Mouse (Mus musculus) neural tube, embryonic 11.5 days (tissue): ENCODE results near the gene Ankrd13d. TPM values are rescaled to one million over a fixed set of nuclear protein-coding genes. Genes with fewer than 3 reads are reported as not detected.

Experiments
- ATAC-seq: fragments of 200-750 bp; cut with Nextera tagmentation; 2 replicates; pipeline ENCODE4 v1.8.0; 2017; ENCODE audit warnings: moderate number of reproducible peaks, mild to moderate bottlenecking, moderate TSS enrichment, moderate library complexity; ENCODE audit not compliant: insufficient read depth, low FRiP score, low TSS enrichment
- DNase-seq: peaks from one replicate; pipeline ENCODE4 v3.0.0-alpha.2; 2015; ENCODE audit warnings: low spot score
- H3K27ac ChIP-seq: fragments of 300-500 bp; sonication (generic); 2 replicates; pipeline ENCODE4 v1.5.1; 2014; ENCODE audit warnings: low read depth, mild to moderate bottlenecking, low read length
- H3K27me3 ChIP-seq: fragments of 300-500 bp; sonication (generic); 2 replicates; pipeline ENCODE4 v1.6.1; 2014; ENCODE audit warnings: mild to moderate bottlenecking, low read length, mixed read lengths; ENCODE audit not compliant: control insufficient read depth, insufficient read depth
- H3K36me3 ChIP-seq: fragments of 300-500 bp; sonication (generic); 2 replicates; pipeline ENCODE4 v1.6.1; 2014; ENCODE audit warnings: mild to moderate bottlenecking, low read length, moderate library complexity, mixed read lengths; ENCODE audit not compliant: control insufficient read depth, insufficient read depth
- H3K4me1 ChIP-seq: fragments of 300-500 bp; sonication (generic); 2 replicates; pipeline ENCODE4 v1.6.1; 2014; ENCODE audit warnings: low read length, mixed read lengths; ENCODE audit not compliant: control insufficient read depth, insufficient read depth
- H3K4me2 ChIP-seq: fragments of 300-500 bp; sonication (generic); 2 replicates; pipeline ENCODE4 v1.6.1; 2014; ENCODE audit warnings: low read depth, mild to moderate bottlenecking, moderate library complexity
- H3K4me3 ChIP-seq: fragments of 300-500 bp; sonication (generic); 2 replicates; pipeline ENCODE4 v1.5.1; 2014; ENCODE audit warnings: low read depth, low read length
- H3K9ac ChIP-seq: fragments of 300-500 bp; sonication (generic); 2 replicates; pipeline ENCODE4 v1.6.1; 2014; ENCODE audit warnings: mild to moderate bottlenecking, low read length
- H3K9me3 ChIP-seq: fragments of 300-500 bp; sonication (generic); 2 replicates; pipeline ENCODE4 v1.6.1; 2016; ENCODE audit warnings: low read length; ENCODE audit not compliant: control insufficient read depth
- WGBS: fragments of 180-500 bp; shearing (Covaris S2); extraction: QIAGEN DNeasy Blood & Tissue Kit; methylation state at CpG from one replicate; pipeline ENCODE4 v1.1.7; 2014; 5-methylcytosine and 5-hydroxymethylcytosine counted together
- polyA plus RNA-seq: library from polyadenylated mRNA; unstranded; fragments of >200 nt; fragmentation: Nextera tagmentation; extraction: Ambion mirVana; gene quantifications from 2 replicates; pipeline ENCODE4 v1.2.1, GENCODE M21; 2014

Gene Ankrd13d
- polyA plus RNA-seq, 1 experiment from 2014 or later, result 14.1 TPM

DNA sequence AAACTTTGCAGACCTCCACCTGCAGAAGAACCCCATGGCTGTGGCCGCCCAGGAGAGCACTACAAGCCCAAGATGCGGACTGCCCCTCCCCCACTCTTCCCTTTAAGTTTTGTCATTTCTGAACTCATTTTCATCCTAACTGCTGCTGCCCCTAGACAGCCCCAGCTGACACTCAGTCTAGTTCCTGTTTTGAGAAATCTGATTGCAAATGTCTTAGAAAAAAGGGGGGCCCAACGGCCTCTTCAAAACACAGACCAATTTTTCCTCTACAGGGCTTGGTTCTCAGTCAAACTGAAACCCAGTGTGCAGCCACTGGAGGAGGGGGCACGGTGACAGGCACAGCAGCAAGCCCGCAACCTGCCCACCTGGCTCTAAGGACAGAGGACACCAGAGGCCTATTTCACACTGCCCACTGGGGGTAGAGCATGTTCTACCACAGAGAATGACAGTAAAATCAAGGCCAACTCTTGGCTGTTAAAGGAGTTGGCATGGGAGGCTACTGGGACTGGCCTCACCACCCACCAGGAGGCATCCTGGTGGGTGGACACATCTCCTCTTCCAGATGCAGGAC, 21.4 kb upstream of the Ankrd13d start:
- Histone ChIP-seq H3K36me3 (no peaks in the 10 kb centered on the region), H3K9me3 (no peaks in the 10 kb centered on the region), H3K27ac (no peak overlapping the region), H3K4me3 (peak overlapping the region; percentile 72; the same call in 1 of the 2 replicates), H3K4me1 (peaks cover 31% of the 10 kb centered on the region), H3K27me3 (no peaks in the 10 kb centered on the region), H3K4me2 (peak overlapping the region; percentile 94), H3K9ac (no peak overlapping the region; the same call in 1 of the 2 replicates)
- ATAC-seq (no peak), DNase-seq (no peak)
- 77% methylated on average over 5 of the region's 5 CpGs for WGBS

GRCm38 (mm10) chr19:4303640-4303995, 20.7 kb upstream of the Ankrd13d start:
- Histone ChIP-seq H3K4me3 (no peak overlapping the region), H3K27ac (no peak overlapping the region), H3K4me1 (peaks cover 31% of the 10 kb centered on the region), H3K4me2 (no peak overlapping the region), H3K27me3 (no peaks in the 10 kb centered on the region), H3K9me3 (no peaks in the 10 kb centered on the region), H3K36me3 (no peaks in the 10 kb centered on the region), H3K9ac (no peak overlapping the region)
- ATAC-seq, result no peak
- DNase-seq, result no peak
- WGBS, result 92% methylated on average over 5 of the region's 5 CpGs

- WGBS, result 75% methylated on average over 7 of the region's 7 CpGs
- no peak overlapping the region for H3K9ac ChIP-seq
- peaks cover 31% of the 10 kb centered on the region for H3K4me1 ChIP-seq
Measured at GRCm38 (mm10) chr19:4302936-4303639, 20.2 kb upstream of the Ankrd13d start.

DNA sequence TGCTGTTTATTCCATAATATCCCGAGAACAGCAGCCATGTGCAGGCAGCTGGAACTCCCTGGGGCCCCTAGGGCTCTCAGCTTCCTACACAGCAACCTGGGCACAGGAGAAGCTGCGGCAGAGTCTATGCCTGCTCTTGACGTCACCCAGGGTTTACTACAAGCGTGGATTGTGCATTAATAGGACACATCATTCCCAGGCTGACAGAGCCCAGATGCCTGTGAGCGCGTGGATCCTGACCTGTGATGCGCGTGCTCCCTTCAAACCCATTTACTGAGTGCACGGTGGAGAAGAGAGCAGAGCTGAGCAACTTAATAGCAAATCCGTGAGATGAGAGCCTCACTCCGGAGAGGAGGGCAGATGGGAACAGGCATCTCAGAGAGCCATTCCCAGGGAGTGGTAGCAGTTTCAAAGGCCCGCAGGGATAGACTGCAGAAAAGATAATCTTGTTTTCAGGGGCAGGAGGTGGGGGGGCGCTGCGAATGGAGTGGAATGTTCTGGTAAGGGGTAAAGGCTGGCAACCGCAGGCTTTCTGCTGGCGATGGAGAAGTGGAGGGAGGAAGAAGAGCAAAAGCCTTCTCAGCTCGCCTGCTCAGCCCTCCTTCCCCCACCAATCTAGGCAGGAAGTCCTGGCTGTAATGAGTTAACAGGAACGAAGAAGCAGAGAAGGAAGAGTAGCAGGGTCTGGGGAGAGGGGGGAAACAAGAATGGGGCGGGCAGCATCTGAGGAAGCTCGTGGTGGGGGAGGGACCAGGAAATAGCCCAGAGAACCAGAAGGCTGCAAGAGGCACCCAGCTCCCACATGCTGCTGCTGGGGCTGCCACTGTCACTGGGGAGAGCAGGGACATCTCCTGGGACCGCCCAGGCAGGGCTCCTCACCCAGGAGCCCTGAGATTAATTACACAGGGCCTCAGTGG, 19.1 kb upstream of the Ankrd13d start:
- 47% methylated on average over 21 of the region's 21 CpGs for WGBS
- Histone ChIP-seq H3K9ac (no peak overlapping the region), H3K27me3 (no peaks in the 10 kb centered on the region), H3K4me2 (no peak overlapping the region), H3K36me3 (no peaks in the 10 kb centered on the region), H3K4me3 (no peak overlapping the region), H3K9me3 (no peaks in the 10 kb centered on the region), H3K27ac (peak overlapping the region; percentile 41; the same call in 1 of the 2 replicates), H3K4me1 (peaks cover 31% of the 10 kb centered on the region)
- DNase-seq (peak; percentile 26), ATAC-seq (no peak)

More at GRCm38 (mm10) chr19:4302936-4303639, 20.2 kb upstream of the Ankrd13d start:
- no peaks in the 10 kb centered on the region for H3K9me3 ChIP-seq
- H3K4me2 ChIP-seq, result no peak overlapping the region
- ATAC-seq, result no peak
- DNase-seq, result no peak
- no peak overlapping the region for H3K27ac ChIP-seq
- H3K4me3 ChIP-seq, result no peak overlapping the region
- H3K27me3 ChIP-seq, result no peaks in the 10 kb centered on the region
- no peaks in the 10 kb centered on the region for H3K36me3 ChIP-seq

GRCm38 (mm10) chr19:4300852-4301734, 18.2 kb upstream of the Ankrd13d start:
- H3K9me3 ChIP-seq, result no peaks in the 10 kb centered on the region
- H3K4me1 ChIP-seq, result peaks cover 31% of the 10 kb centered on the region
- DNase-seq (no peak), ATAC-seq (no peak)
- no peak overlapping the region for H3K4me2 ChIP-seq
- no peak overlapping the region for H3K9ac ChIP-seq
- H3K36me3 ChIP-seq, result no peaks in the 10 kb centered on the region
- H3K4me3 ChIP-seq, result no peak overlapping the region
- H3K27me3 ChIP-seq, result no peaks in the 10 kb centered on the region
- 68% methylated on average over 11 of the region's 11 CpGs for WGBS
- no peak overlapping the region for H3K27ac ChIP-seq

DNA sequence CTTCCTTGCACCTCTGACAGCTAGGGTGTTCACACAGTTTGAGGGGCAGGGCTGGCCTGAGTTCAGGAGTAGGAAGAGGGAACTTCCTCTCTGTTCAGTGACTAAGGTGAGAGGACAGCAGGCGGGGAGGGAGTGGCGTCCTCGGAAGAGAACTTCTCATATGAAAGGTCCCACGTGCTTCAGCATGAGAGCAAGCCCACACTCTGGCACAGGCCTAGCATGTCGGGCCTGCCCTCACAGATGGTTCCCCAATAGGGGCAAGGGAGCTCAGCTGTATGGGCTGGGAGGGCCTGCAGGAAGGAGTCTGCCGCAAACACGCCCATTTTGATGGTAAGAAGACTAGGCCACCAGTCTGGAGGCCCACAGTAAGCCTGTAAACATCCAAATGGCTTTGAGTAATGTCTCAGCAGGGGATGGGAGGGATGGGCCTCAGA, 17.4 kb upstream of the Ankrd13d start:
- peaks cover 30% of the 10 kb centered on the region for H3K4me1 ChIP-seq
- no peaks in the 10 kb centered on the region for H3K36me3 ChIP-seq
- H3K9ac ChIP-seq, result no peak overlapping the region

GRCm38 (mm10) chr19:4299574-4300270, 16.8 kb upstream of the Ankrd13d start:
- ATAC-seq (no peak), DNase-seq (no peak)
- H3K9ac ChIP-seq, result no peak overlapping the region
- H3K4me2 ChIP-seq, result no peak overlapping the region
- H3K9me3 ChIP-seq, result no peaks in the 10 kb centered on the region
- 85% methylated on average over 6 of the region's 6 CpGs for WGBS
- no peak overlapping the region for H3K4me3 ChIP-seq
- H3K27me3 ChIP-seq, result no peaks in the 10 kb centered on the region
- no peak overlapping the region for H3K27ac ChIP-seq
- no peaks in the 10 kb centered on the region for H3K36me3 ChIP-seq
- H3K4me1 ChIP-seq, result peaks cover 24% of the 10 kb centered on the region

More for the DNA sequence above, 17.4 kb upstream of the Ankrd13d start:
- no peak overlapping the region for H3K27ac ChIP-seq
- DNase-seq (no peak), ATAC-seq (no peak)
- H3K27me3 ChIP-seq, result no peaks in the 10 kb centered on the region
- H3K9me3 ChIP-seq, result no peaks in the 10 kb centered on the region
- 40% methylated on average over 7 of the region's 7 CpGs for WGBS
- no peak overlapping the region for H3K4me3 ChIP-seq
- no peak overlapping the region for H3K4me2 ChIP-seq
